Mouse (Mus musculus) kidney, postnatal 0 days (tissue): ENCODE data around the gene Mrpl45. TPM values are rescaled to one million over a fixed set of nuclear protein-coding genes. Genes with fewer than 3 reads are reported as not detected.

Source experiments
- ATAC-seq: fragments of 200-750 bp; cut with Nextera tagmentation; replicated peaks from 2 replicates; pipeline ENCODE4 v1.8.0; 2017; ENCODE audit warnings: low read depth, moderate number of reproducible peaks, moderate TSS enrichment, moderate library complexity; ENCODE audit not compliant: low FRiP score
- DNase-seq: peaks from one replicate; pipeline ENCODE4 v3.0.0-alpha.2; 2016; ENCODE audit warnings: low spot score
- H3K27ac ChIP-seq: fragments of 300-500 bp; sonication (generic); 2 replicates; pipeline ENCODE4 v1.5.1; 2014; ENCODE audit warnings: mild to moderate bottlenecking
- H3K27me3 ChIP-seq: fragments of 300-500 bp; sonication (generic); 2 replicates; pipeline ENCODE4 v1.6.1; 2014; ENCODE audit warnings: low read length, mixed read lengths; ENCODE audit not compliant: insufficient read depth
- H3K36me3 ChIP-seq: fragments of 300-500 bp; sonication (generic); 2 replicates; pipeline ENCODE4 v1.6.1; 2014; ENCODE audit warnings: low read length, mixed read lengths; ENCODE audit not compliant: insufficient read depth
- H3K4me1 ChIP-seq: fragments of 300-500 bp; sonication (generic); replicated peaks from 2 replicates; pipeline ENCODE4 v1.6.1; 2014; ENCODE audit warnings: antibody characterized with exemption, low read length, mixed read lengths; ENCODE audit not compliant: insufficient read depth
- H3K4me2 ChIP-seq: fragments of 300-500 bp; sonication (generic); 2 replicates; pipeline ENCODE4 v1.6.1; 2014; ENCODE audit warnings: mild to moderate bottlenecking, low read length, moderate library complexity, mixed read lengths
- H3K4me3 ChIP-seq: fragments of 300-500 bp; sonication (generic); replicated peaks from 2 replicates; pipeline ENCODE4 v1.5.1; 2014; ENCODE audit warnings: low read depth, low read length
- H3K9ac ChIP-seq: fragments of 300-500 bp; sonication (generic); 2 replicates; pipeline ENCODE4 v1.6.1; 2014; ENCODE audit warnings: low read depth, low read length
- H3K9me3 ChIP-seq: fragments of 300-500 bp; sonication (generic); replicated peaks from 2 replicates; pipeline ENCODE4 v1.6.1; 2016; ENCODE audit warnings: low read length, inconsistent platforms, mixed read lengths
- CTCF ChIP-seq: IDR thresholded peaks from 2 replicates; pipeline ENCODE4 v1.5.1; 2016; ENCODE audit warnings: antibody characterized with exemption, low read depth, mild to moderate bottlenecking, moderate library complexity
- WGBS: fragments of 180-500 bp; shearing (Covaris S2); extraction: QIAGEN DNeasy Blood & Tissue Kit; methylation state at CpG from one replicate; pipeline ENCODE4 v1.1.7; 2014; 5-methylcytosine and 5-hydroxymethylcytosine counted together
- polyA plus RNA-seq: library from polyadenylated mRNA; unstranded; fragments of >200 nt; fragmentation: Nextera tagmentation; extraction: Ambion mirVana; gene quantifications from 2 replicates; pipeline ENCODE4 v1.2.1, GENCODE M21; 2015

The Mrpl45 gene
- polyA plus RNA-seq, 1 experiment from 2014 or later = 54.3 TPM

GRCm38 (mm10) chr11:97289276-97290230, 26.0 kb upstream of the Mrpl45 start:
- H3K4me2 ChIP-seq = no peak overlapping the region
- H3K27me3 ChIP-seq = no peaks in the 10 kb centered on the region
- ATAC-seq = no peak
- no peaks in the 10 kb centered on the region for H3K36me3 ChIP-seq
- no peak for DNase-seq
- H3K9ac ChIP-seq = no peak overlapping the region
- 49% methylated on average over 12 of the region's 12 CpGs for WGBS
- no peak for TF ChIP-seq CTCF
- H3K4me1 ChIP-seq = no peaks in the 10 kb centered on the region
- H3K9me3 ChIP-seq = no peaks in the 10 kb centered on the region
- no peak overlapping the region for H3K27ac ChIP-seq
- H3K4me3 ChIP-seq = no peak overlapping the region

GRCm38 (mm10) chr11:97292731-97293130, 22.8 kb upstream of the Mrpl45 start:
- H3K27me3 ChIP-seq = no peaks in the 10 kb centered on the region
- DNase-seq (no peak), ATAC-seq (no peak)
- H3K4me3 ChIP-seq = no peak overlapping the region
- H3K4me1 ChIP-seq = no peaks in the 10 kb centered on the region
- no peak overlapping the region for H3K27ac ChIP-seq
- WGBS = 96% methylated on average over 1 of the region's 1 CpGs
- TF ChIP-seq CTCF = no peak
- H3K36me3 ChIP-seq = no peaks in the 10 kb centered on the region
- no peak overlapping the region for H3K4me2 ChIP-seq
- H3K9ac ChIP-seq = no peak overlapping the region
- no peaks in the 10 kb centered on the region for H3K9me3 ChIP-seq

- H3K27ac ChIP-seq = no peak overlapping the region
- H3K4me2 ChIP-seq = no peak overlapping the region
- WGBS = 91% methylated on average over 3 of the region's 4 CpGs
- no peaks in the 10 kb centered on the region for H3K36me3 ChIP-seq
- no peaks in the 10 kb centered on the region for H3K27me3 ChIP-seq
- no peak overlapping the region for H3K9ac ChIP-seq
- ATAC-seq (no peak), DNase-seq (no peak)
- no peaks in the 10 kb centered on the region for H3K9me3 ChIP-seq
- TF ChIP-seq CTCF = no peak
- H3K4me1 ChIP-seq = no peaks in the 10 kb centered on the region
- H3K4me3 ChIP-seq = no peak overlapping the region
Observed at GRCm38 (mm10) chr11:97296542-97296941, 19.0 kb upstream of the Mrpl45 start.

- no peaks in the 10 kb centered on the region for H3K4me1 ChIP-seq
- TF ChIP-seq CTCF = no peak
- H3K36me3 ChIP-seq = no peaks in the 10 kb centered on the region
- H3K9ac ChIP-seq = no peak overlapping the region
- no peak overlapping the region for H3K4me2 ChIP-seq
- no peaks in the 10 kb centered on the region for H3K9me3 ChIP-seq
- H3K4me3 ChIP-seq = no peak overlapping the region
- DNase-seq (no peak), ATAC-seq (no peak)
- 85% methylated on average over 2 of the region's 2 CpGs for WGBS
- H3K27me3 ChIP-seq = no peaks in the 10 kb centered on the region
- H3K27ac ChIP-seq = no peak overlapping the region
Observed at GRCm38 (mm10) chr11:97299939-97300338, 15.6 kb upstream of the Mrpl45 start.

- H3K27ac ChIP-seq = no peak overlapping the region
- no peak for DNase-seq
- TF ChIP-seq CTCF = no peak
- H3K36me3 ChIP-seq = no peaks in the 10 kb centered on the region
- H3K4me3 ChIP-seq = no peak overlapping the region
- ATAC-seq = no peak
- H3K4me1 ChIP-seq = no peaks in the 10 kb centered on the region
- no peak overlapping the region for H3K4me2 ChIP-seq
- no peak overlapping the region for H3K9ac ChIP-seq
- H3K9me3 ChIP-seq = no peaks in the 10 kb centered on the region
- no peaks in the 10 kb centered on the region for H3K27me3 ChIP-seq
- WGBS = 90% methylated on average over 16 of the region's 16 CpGs
Observed at GRCm38 (mm10) chr11:97301406-97301805, 14.1 kb upstream of the Mrpl45 start.

GRCm38 (mm10) chr11:97302231-97302781, 13.2 kb upstream of the Mrpl45 start:
- H3K9ac ChIP-seq = no peak overlapping the region
- H3K4me3 ChIP-seq = no peak overlapping the region

More at GRCm38 (mm10) chr11:97302231-97302781, 13.2 kb upstream of the Mrpl45 start:
- H3K27me3 ChIP-seq = no peaks in the 10 kb centered on the region
- peak; percentile 50 for DNase-seq
- H3K36me3 ChIP-seq = no peaks in the 10 kb centered on the region
- TF ChIP-seq CTCF = no peak
- H3K27ac ChIP-seq = no peak overlapping the region
- H3K9me3 ChIP-seq = no peaks in the 10 kb centered on the region
- ATAC-seq = no peak
- no peaks in the 10 kb centered on the region for H3K4me1 ChIP-seq
- H3K4me2 ChIP-seq = no peak overlapping the region
- 22% methylated on average over 7 of the region's 7 CpGs for WGBS
